Mouse (Mus musculus) liver, embryonic 16.5 days (tissue): ENCODE measurements around the gene Vapb. TPM values are rescaled to one million over a fixed set of nuclear protein-coding genes. Genes with fewer than 3 reads are reported as not detected.
A peak's percentile ranks its signal among the peaks of the same experiment; 100 is the strongest.

Source experiments
- ATAC-seq: fragments of 200-750 bp; cut with Nextera tagmentation; 2 replicates; pipeline ENCODE4 v1.8.0; 2017; ENCODE audit warnings: low read depth, mild to moderate bottlenecking, moderate number of reproducible peaks, moderate library complexity
- H3K27ac ChIP-seq: fragments of 300-500 bp; sonication (generic); 2 replicates; pipeline ENCODE4 v1.5.1; 2014; ENCODE audit warnings: mild to moderate bottlenecking, low read length
- H3K27me3 ChIP-seq: fragments of 300-500 bp; sonication (generic); 2 replicates; pipeline ENCODE4 v1.6.1; 2014; ENCODE audit warnings: low read depth, low read length, mixed read lengths; ENCODE audit not compliant: control insufficient read depth, insufficient read depth
- H3K36me3 ChIP-seq: fragments of 300-500 bp; sonication (generic); 2 replicates; pipeline ENCODE4 v1.6.1; 2014; ENCODE audit warnings: mild to moderate bottlenecking; ENCODE audit not compliant: control insufficient read depth, insufficient read depth
- H3K4me1 ChIP-seq: fragments of 300-500 bp; sonication (generic); 2 replicates; pipeline ENCODE4 v1.6.1; 2014; ENCODE audit warnings: low read depth, low read length, mixed read lengths; ENCODE audit not compliant: control insufficient read depth
- H3K4me2 ChIP-seq: fragments of 300-500 bp; sonication (generic); 2 replicates; pipeline ENCODE4 v1.6.1; 2014; ENCODE audit warnings: low read depth, low read length, mixed read lengths
- H3K4me3 ChIP-seq: fragments of 300-500 bp; sonication (generic); 2 replicates; pipeline ENCODE4 v1.5.1; 2014; ENCODE audit warnings: low read depth, mild to moderate bottlenecking, low read length
- H3K9ac ChIP-seq: fragments of 300-500 bp; sonication (generic); 2 replicates; pipeline ENCODE4 v1.6.1; 2014; ENCODE audit warnings: low read depth, low read length
- H3K9me3 ChIP-seq: fragments of 300-500 bp; sonication (generic); replicated peaks from 2 replicates; pipeline ENCODE4 v1.6.1; 2016; ENCODE audit warnings: low read length; ENCODE audit not compliant: control insufficient read depth
- whole genome bisulfite sequencing: fragments of 180-500 bp; shearing (Covaris S2); extraction: QIAGEN DNeasy Blood & Tissue Kit; methylation state at CpG from one replicate; pipeline ENCODE4 v1.1.7; 2014; ENCODE audit not compliant: insufficient replicate concordance; 5-methylcytosine and 5-hydroxymethylcytosine counted together
- polyA plus RNA-seq: library from polyadenylated mRNA; unstranded; fragments of >200 nt; fragmentation: Nextera tagmentation; extraction: Ambion mirVana; gene quantifications from 2 replicates; pipeline ENCODE4 v1.2.1, GENCODE M21; 2015

Vapb gene
- polyA plus RNA-seq, 1 experiment from 2014 or later, result 6.0 TPM

DNA sequence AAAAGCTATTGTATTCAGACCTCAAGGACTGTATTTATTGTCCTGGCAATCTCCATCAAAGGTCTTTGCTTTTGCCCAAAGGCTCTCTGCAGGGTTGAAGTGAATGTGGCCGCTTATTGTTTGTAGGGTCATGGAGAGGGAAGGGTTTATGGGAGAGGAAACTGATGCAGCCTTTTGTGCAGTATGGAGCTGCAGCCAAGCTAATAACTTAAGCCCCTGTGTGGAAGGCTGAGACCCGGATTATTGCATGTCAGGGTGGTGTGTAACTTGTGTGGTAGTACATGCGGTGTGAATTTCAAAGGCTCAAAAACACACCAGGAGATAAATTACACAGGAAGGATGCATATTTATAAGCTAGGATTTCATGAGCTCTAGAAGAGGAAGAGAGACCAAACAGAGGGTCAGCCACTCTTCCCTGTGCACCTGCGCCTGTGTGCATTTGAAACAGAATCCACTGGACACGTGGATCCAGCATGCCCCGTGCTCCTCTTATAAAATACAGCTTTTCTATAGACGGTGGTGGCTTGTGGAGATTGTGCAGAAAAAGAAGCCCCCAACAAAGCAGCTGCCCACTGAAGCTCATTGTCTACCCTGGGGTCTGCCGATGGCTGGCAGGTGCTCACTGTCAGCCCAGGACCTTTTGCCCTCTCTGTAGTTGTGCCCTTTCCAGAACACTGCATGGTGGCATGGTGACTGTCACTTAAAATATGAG, 18.3 kb downstream of the Vapb start:
- Histone ChIP-seq H3K9ac (no peak overlapping the region), H3K27me3 (no peaks in the 10 kb centered on the region), H3K9me3 (no peaks in the 10 kb centered on the region), H3K4me2 (no peak overlapping the region), H3K36me3 (no peaks in the 10 kb centered on the region), H3K27ac (no peak overlapping the region), H3K4me1 (no peaks in the 10 kb centered on the region; the same call in 1 of the 2 replicates), H3K4me3 (no peak overlapping the region)
- ATAC-seq, result no peak
- 70% methylated on average over 8 of the region's 8 CpGs for WGBS

GRCm38 (mm10) chr2:173757624-173758155, 20.4 kb downstream of the Vapb start:
- no peak overlapping the region for H3K4me3 ChIP-seq
- no peaks in the 10 kb centered on the region for H3K27me3 ChIP-seq
- no peaks in the 10 kb centered on the region for H3K9me3 ChIP-seq
- H3K9ac ChIP-seq, result no peak overlapping the region
- no peaks in the 10 kb centered on the region for H3K36me3 ChIP-seq
- ATAC-seq, result no peak
- H3K27ac ChIP-seq, result no peak overlapping the region
- no peaks in the 10 kb centered on the region; the same call in none of the 2 replicates for H3K4me1 ChIP-seq
- 71% methylated on average over 8 of the region's 8 CpGs for WGBS
- no peak overlapping the region for H3K4me2 ChIP-seq

GRCm38 (mm10) chr2:173760607-173761006, 23.3 kb downstream of the Vapb start:
- Histone ChIP-seq H3K4me3 (no peak overlapping the region), H3K27ac (no peak overlapping the region), H3K9ac (no peak overlapping the region), H3K9me3 (no peaks in the 10 kb centered on the region), H3K4me2 (no peak overlapping the region), H3K4me1 (no peaks in the 10 kb centered on the region; the same call in none of the 2 replicates), H3K36me3 (no peaks in the 10 kb centered on the region), H3K27me3 (no peaks in the 10 kb centered on the region)
- no peak for ATAC-seq
- WGBS, result 68% methylated on average over 6 of the region's 6 CpGs

DNA sequence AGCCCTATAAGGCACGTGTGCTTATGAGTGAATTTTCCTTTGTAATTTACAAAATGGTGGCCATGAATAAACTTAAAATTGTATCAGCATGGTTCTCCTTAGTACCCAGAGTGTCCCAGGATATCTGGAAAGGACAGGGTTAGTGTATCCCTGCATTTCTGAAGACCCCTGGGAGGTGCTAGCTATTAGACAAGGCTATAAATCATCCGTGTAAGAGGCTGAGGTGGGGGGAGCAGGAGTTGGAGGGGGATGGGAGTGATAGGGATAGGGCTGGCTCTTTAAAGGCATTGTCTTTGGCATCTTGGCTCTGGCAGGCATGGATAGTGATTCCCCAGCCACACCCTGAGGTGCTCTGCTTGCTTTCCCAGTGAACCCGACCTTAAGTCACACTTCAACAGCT, 27.3 kb downstream of the Vapb start:
- Histone ChIP-seq H3K27me3 (no peaks in the 10 kb centered on the region), H3K9ac (no peak overlapping the region), H3K4me1 (no peaks in the 10 kb centered on the region; the same call in none of the 2 replicates), H3K9me3 (no peaks in the 10 kb centered on the region), H3K36me3 (no peaks in the 10 kb centered on the region), H3K4me2 (no peak overlapping the region), H3K4me3 (no peak overlapping the region), H3K27ac (no peak overlapping the region)
- no peak for ATAC-seq
- 58% methylated on average over 3 of the region's 3 CpGs for WGBS

DNA sequence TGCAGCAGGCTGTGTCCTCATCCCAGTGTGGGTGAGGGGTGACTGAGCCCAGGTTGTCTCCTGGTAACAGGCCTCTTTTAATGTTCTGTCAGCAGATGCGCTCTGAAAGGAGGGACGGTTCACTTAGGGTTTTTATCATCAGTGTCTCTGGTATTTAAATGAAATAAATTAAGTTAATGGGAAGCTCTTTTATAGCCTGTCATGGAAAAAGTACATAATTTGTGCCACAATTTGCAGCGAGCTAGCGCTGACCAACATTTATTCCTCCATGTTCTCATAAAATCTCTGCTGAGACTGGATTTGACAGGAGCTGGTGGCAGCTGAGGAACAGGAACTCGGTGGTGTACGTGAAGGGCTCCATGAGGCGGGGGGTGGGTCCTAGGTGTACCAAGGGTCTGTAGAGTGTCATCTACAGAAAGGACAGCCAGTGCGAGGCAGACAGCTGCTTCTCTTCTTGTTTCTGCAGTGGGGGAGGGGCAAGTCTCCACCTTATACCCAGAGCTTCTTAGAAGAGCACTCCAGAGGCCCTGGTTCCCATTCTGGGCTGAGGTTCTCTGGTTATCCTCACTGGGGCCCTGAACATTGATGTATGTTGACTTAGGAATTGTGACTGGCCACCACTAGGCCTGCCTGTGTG, 30.8 kb downstream of the Vapb start:
- Histone ChIP-seq H3K4me1 (no peaks in the 10 kb centered on the region; the same call in 1 of the 2 replicates), H3K27me3 (no peaks in the 10 kb centered on the region), H3K4me2 (no peak overlapping the region), H3K36me3 (no peaks in the 10 kb centered on the region), H3K4me3 (no peak overlapping the region), H3K9ac (no peak overlapping the region), H3K9me3 (no peaks in the 10 kb centered on the region), H3K27ac (no peak overlapping the region)
- ATAC-seq, result no peak
- WGBS, result 73% methylated on average over 8 of the region's 8 CpGs

- no peak overlapping the region for H3K4me3 ChIP-seq
- H3K9ac ChIP-seq, result no peak overlapping the region
- no peaks in the 10 kb centered on the region for H3K27me3 ChIP-seq
- H3K4me2 ChIP-seq, result no peak overlapping the region
- no peaks in the 10 kb centered on the region for H3K36me3 ChIP-seq
- ATAC-seq, result no peak
- no peak overlapping the region for H3K27ac ChIP-seq
- 43% methylated on average over 10 of the region's 10 CpGs for WGBS
- no peaks in the 10 kb centered on the region; the same call in 1 of the 2 replicates for H3K4me1 ChIP-seq
- H3K9me3 ChIP-seq, result no peaks in the 10 kb centered on the region
These were observed 31.9 kb downstream of the Vapb start for GRCm38 (mm10) chr2:173769183-173769582.

GRCm38 (mm10) chr2:173770620-173771019, 33.3 kb downstream of the Vapb start:
- H3K27ac ChIP-seq, result no peak overlapping the region
- H3K27me3 ChIP-seq, result no peaks in the 10 kb centered on the region

GRCm38 (mm10) chr2:173771706-173772105, 34.4 kb downstream of the Vapb start:
- Histone ChIP-seq H3K9ac (no peak overlapping the region), H3K9me3 (no peaks in the 10 kb centered on the region), H3K4me1 (no peaks in the 10 kb centered on the region), H3K4me3 (no peak overlapping the region), H3K36me3 (no peaks in the 10 kb centered on the region), H3K4me2 (no peak overlapping the region), H3K27me3 (no peaks in the 10 kb centered on the region), H3K27ac (no peak overlapping the region)
- peak; percentile 42 for ATAC-seq
- 53% methylated on average over 8 of the region's 8 CpGs for WGBS

More at GRCm38 (mm10) chr2:173770620-173771019, 33.3 kb downstream of the Vapb start:
- no peaks in the 10 kb centered on the region for H3K36me3 ChIP-seq
- ATAC-seq, result no peak
- no peak overlapping the region for H3K4me3 ChIP-seq
- H3K9me3 ChIP-seq, result no peaks in the 10 kb centered on the region
- H3K4me2 ChIP-seq, result no peak overlapping the region
- no peaks in the 10 kb centered on the region; the same call in 1 of the 2 replicates for H3K4me1 ChIP-seq
- 77% methylated on average over 5 of the region's 5 CpGs for WGBS
- no peak overlapping the region for H3K9ac ChIP-seq

GRCm38 (mm10) chr2:173775556-173775955, 38.2 kb downstream of the Vapb start:
- ATAC-seq, result no peak
- Histone ChIP-seq H3K4me1 (no peaks in the 10 kb centered on the region), H3K27me3 (no peaks in the 10 kb centered on the region), H3K4me2 (no peak overlapping the region), H3K36me3 (peaks cover 4% of the 10 kb centered on the region; the same call in 1 of the 2 replicates), H3K9ac (no peak overlapping the region), H3K9me3 (no peaks in the 10 kb centered on the region), H3K27ac (no peak overlapping the region), H3K4me3 (no peak overlapping the region)
- WGBS, result 67% methylated on average over 3 of the region's 3 CpGs
